Mouse (Mus musculus): ENCODE results near the gene Slc35d2. TPM values are rescaled to one million over a fixed set of nuclear protein-coding genes. Genes with fewer than 3 reads are reported as not detected.
"Not testable (repeated sequence)": the region's sequence is repeated elsewhere in the genome, so short reads cannot be mapped to it uniquely, and the experiment has no call there.

The Slc35d2 gene
- polyA plus RNA-seq, 1 experiment = 0.79 TPM

DNA sequence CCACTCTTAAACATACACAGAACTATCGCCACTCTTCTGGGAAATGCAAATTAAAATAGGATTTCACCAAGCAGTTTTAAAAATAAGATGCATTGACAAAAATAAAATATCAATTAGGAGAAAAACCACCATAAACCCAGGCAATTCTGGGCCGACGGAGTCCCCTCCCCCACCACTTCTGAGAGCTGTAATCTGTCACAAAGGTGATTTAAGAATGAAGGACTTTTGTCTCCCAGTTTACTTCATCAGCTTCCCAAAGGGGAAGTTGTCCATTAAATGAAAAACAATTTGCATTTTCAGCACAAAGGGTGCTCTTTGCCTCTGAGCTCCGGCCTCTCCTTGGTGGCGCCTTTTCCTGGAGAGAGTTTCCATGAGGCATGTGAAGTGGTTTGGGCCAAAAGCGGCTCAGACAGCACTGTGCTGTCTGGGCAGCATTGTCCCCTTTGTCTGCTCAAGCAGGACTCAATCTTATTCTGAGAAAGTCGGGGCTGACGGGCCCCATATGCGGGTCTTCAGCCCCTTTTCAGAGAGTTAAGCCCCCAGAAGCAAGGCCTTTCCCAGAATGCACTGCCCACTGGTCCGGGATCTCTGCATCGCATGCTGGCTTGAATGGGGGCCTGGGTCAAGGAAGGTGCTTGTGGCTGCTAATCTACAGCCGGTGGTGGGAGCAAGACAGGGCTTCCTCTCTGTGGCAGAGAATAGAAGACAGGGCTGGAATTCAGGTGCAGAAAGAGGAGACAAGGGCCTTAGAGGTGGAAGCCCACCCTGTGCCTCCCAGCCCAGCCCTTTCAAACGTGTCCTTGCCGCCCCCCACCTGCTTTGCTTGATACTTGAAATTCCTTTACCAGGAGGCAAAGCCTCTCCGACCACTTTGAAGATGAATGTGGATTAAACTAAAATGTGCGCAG is 47.9 kb downstream of the Slc35d2 start:
- Histone ChIP-seq H3K36me3 (ENCODE audit: control insufficient read depth, insufficient read depth, low read length) (no peaks in the 10 kb centered on the region), H3K4me3 (ENCODE audit: control insufficient read depth, low read depth, low read length) (peak overlapping the region; percentile 3; the same call in 1 of the 2 replicates), H3K27ac (ENCODE audit: control insufficient read depth, insufficient read depth, low read depth, low read length) (no peak overlapping the region), H3K4me1 (ENCODE audit: control insufficient read depth, insufficient read depth, low read length) (peaks cover 12% of the 10 kb centered on the region), H3K27me3 (ENCODE audit: control insufficient read depth, insufficient read depth, low read length) (no peaks in the 10 kb centered on the region)
- TF ChIP-seq CTCF (IDR thresholded peaks at IDR 0.05; ENCODE audit: control insufficient read depth, insufficient read depth, insufficient replicate concordance, low read depth, low read length) (no peak), POLR2A (IDR thresholded peaks at IDR 0.05; ENCODE audit: control insufficient read depth, low read depth, low read length) (no peak)

DNA sequence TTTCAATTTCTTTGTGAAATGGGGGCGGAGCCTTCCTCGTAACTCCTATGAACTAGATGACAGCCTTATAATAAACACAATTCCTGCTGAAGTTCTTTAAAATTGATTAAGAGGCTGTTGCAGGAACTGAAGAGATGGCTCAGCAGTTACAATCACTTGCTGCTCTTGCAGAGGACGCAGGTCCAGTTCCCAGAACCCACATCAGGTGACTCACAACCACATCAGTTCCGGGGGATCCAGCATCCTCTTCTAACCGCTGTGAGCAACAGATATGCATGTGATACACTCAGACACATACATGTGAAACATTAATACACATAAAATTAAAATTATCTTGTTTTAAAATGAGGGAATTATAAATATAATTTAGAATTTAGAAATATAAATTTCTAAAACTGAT is 51.6 kb downstream of the Slc35d2 start:
- H3K36me3 ChIP-seq (ENCODE audit: control insufficient read depth, insufficient read depth, low read length) = no peaks in the 10 kb centered on the region
- peaks cover 12% of the 10 kb centered on the region for H3K4me1 ChIP-seq (ENCODE audit: control insufficient read depth, insufficient read depth, low read length)
- no peak for TF ChIP-seq CTCF (IDR thresholded peaks at IDR 0.05; ENCODE audit: control insufficient read depth, insufficient read depth, insufficient replicate concordance, low read depth, low read length)
- H3K4me3 ChIP-seq (ENCODE audit: control insufficient read depth, low read depth, low read length) = no peak overlapping the region
- no peaks in the 10 kb centered on the region for H3K27me3 ChIP-seq (ENCODE audit: control insufficient read depth, insufficient read depth, low read length)
- no peak overlapping the region for H3K27ac ChIP-seq (ENCODE audit: control insufficient read depth, insufficient read depth, low read depth, low read length)

DNA sequence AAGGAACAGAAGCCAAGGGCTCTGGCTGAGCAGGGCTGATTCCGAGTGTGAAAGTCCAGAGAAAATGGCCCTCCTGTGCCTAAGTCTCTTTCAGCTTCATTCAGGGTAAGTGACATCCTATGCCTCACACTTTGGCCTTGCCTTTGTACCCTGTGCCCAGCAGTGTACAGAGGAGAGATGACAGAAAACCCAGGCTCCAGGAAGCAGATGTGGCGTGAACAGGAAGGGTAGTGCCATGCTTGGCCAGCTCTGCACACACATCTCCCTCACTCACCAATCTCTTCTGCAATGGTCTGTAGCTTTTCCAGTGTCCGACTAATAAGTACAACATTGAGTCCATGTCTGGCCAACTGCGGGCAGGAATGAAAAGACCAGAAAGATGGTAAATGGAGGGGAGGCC is 53.1 kb downstream of the Slc35d2 start:
- H3K4me1 ChIP-seq (ENCODE audit: control insufficient read depth, insufficient read depth, low read length) = peaks cover 3% of the 10 kb centered on the region
- H3K27ac ChIP-seq (ENCODE audit: control insufficient read depth, insufficient read depth, low read depth, low read length) = no peak overlapping the region
- TF ChIP-seq CTCF (IDR thresholded peaks at IDR 0.05; ENCODE audit: control insufficient read depth, insufficient read depth, insufficient replicate concordance, low read depth, low read length) = no peak
- TF ChIP-seq POLR2A (IDR thresholded peaks at IDR 0.05; ENCODE audit: control insufficient read depth, low read depth, low read length) = no peak
- no peaks in the 10 kb centered on the region for H3K36me3 ChIP-seq (ENCODE audit: control insufficient read depth, insufficient read depth, low read length)
- H3K4me3 ChIP-seq (ENCODE audit: control insufficient read depth, low read depth, low read length) = no peak overlapping the region
- H3K27me3 ChIP-seq (ENCODE audit: control insufficient read depth, insufficient read depth, low read length) = no peaks in the 10 kb centered on the region

DNA sequence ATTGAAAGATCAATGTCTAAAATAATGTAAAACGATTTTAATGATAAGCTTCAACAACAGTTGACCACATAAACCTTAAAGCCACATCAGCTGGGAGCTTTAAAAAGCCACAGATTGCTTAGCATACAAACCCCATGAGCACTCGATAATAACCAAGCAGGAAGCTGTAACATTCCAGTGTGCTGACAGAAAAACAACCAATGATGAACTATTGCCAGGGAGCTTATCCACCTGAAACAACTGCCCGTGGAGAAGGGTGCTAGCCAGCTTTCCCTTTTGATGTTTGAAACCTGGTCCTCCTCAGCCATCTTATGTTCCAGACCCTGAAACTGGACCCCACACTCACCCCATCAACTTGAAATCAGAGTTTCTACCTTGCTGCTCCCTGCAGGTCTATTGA is 62.5 kb downstream of the Slc35d2 start:
- Histone ChIP-seq H3K36me3 (ENCODE audit: control insufficient read depth, insufficient read depth, low read length) (no peaks in the 10 kb centered on the region), H3K27me3 (ENCODE audit: control insufficient read depth, insufficient read depth, low read length) (no peaks in the 10 kb centered on the region)
- TF ChIP-seq CTCF (IDR thresholded peaks at IDR 0.05; ENCODE audit: control insufficient read depth, insufficient read depth, insufficient replicate concordance, low read depth, low read length) (no peak), POLR2A (IDR thresholded peaks at IDR 0.05; ENCODE audit: control insufficient read depth, low read depth, low read length) (no peak)

DNA sequence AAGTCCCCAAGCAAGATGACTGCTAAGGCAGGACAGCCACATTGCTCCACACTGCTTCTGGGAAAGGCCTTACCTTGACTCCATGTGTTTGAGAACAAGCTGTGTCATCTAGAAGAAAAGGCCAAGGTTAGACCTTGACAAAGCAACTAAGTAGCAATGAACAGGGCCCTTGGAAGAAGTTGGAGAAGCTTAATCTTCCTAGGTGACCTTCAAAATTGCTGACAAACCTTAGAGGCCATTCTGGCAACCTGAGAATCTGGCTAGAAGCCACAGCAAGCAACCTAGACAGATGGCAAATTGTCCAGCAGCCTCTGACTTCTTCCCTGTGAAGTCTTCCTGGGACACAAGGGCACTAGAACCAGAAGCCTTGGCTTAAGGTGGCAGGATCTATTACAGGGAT is 64.9 kb downstream of the Slc35d2 start:
- Histone ChIP-seq H3K4me3 (ENCODE audit: control insufficient read depth, low read depth, low read length) (no peak overlapping the region), H3K4me1 (ENCODE audit: control insufficient read depth, insufficient read depth, low read length) (no peaks in the 10 kb centered on the region), H3K27me3 (ENCODE audit: control insufficient read depth, insufficient read depth, low read length) (no peaks in the 10 kb centered on the region), H3K27ac (ENCODE audit: control insufficient read depth, insufficient read depth, low read depth, low read length) (no peak overlapping the region), H3K36me3 (ENCODE audit: control insufficient read depth, insufficient read depth, low read length) (no peaks in the 10 kb centered on the region)
- TF ChIP-seq CTCF (IDR thresholded peaks at IDR 0.05; ENCODE audit: control insufficient read depth, insufficient read depth, insufficient replicate concordance, low read depth, low read length) = no peak
- TF ChIP-seq POLR2A (IDR thresholded peaks at IDR 0.05; ENCODE audit: control insufficient read depth, low read depth, low read length) = no peak

More for the DNA sequence above, 62.5 kb downstream of the Slc35d2 start:
- Histone ChIP-seq H3K4me1 (ENCODE audit: control insufficient read depth, insufficient read depth, low read length) (no peaks in the 10 kb centered on the region), H3K27ac (ENCODE audit: control insufficient read depth, insufficient read depth, low read depth, low read length) (no peak overlapping the region), H3K4me3 (ENCODE audit: control insufficient read depth, low read depth, low read length) (no peak overlapping the region)

DNA sequence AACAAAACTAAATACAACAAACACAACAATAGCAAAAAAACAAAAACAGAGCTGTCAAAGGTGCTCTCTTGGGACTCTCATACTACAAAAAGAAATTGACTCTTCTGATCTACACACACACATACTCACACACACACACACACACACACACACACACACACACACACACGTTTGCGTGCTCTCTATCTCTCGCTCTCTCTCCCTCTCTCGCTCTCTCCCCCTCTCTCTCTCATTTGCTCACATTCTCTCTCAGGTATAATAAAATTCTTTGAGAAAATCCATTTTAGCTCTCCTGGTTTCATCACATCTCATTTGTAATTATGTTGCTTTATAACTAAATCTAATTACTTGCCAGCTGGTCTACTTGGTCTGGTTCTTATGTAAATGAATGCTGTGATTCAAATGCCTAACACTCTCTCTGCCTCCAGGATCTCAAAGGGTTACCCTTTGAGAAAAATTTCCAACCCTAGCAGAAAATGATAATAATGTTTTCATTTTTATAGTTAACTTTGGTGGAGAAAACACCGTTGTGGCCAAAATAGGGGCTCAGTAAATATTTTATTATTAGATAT is 68.1 kb downstream of the Slc35d2 start:
- H3K36me3 ChIP-seq (ENCODE audit: control insufficient read depth, insufficient read depth, low read length) = no peaks in the 10 kb centered on the region
- no peak for TF ChIP-seq CTCF (IDR thresholded peaks at IDR 0.05; ENCODE audit: control insufficient read depth, insufficient read depth, insufficient replicate concordance, low read depth, low read length)
- no peak for TF ChIP-seq POLR2A (IDR thresholded peaks at IDR 0.05; ENCODE audit: control insufficient read depth, low read depth, low read length)
- H3K27ac ChIP-seq (ENCODE audit: control insufficient read depth, insufficient read depth, low read depth, low read length) = no peak overlapping the region
- H3K27me3 ChIP-seq (ENCODE audit: control insufficient read depth, insufficient read depth, low read length) = no peaks in the 10 kb centered on the region
- no peak overlapping the region for H3K4me3 ChIP-seq (ENCODE audit: control insufficient read depth, low read depth, low read length)
- no peaks in the 10 kb centered on the region for H3K4me1 ChIP-seq (ENCODE audit: control insufficient read depth, insufficient read depth, low read length)

DNA sequence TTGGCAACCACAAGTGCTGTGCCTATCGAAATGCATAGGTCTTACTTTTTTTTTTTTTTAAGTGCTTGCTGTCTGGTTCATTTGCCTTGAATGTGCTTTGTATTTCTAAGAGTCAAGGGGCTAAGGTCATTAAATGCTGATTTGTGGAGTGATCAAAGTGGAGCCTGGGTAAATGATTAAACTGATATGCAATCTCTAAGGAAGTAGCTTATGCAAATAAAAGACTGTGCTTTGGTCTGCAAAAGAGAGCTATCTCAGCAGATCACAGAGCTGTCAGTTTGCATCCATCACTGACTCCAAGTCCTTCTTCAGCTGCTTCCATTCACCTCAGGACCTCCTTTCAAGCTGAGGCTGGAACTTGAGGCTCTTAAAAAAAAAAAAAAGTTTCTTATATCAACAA is 75.2 kb downstream of the Slc35d2 start:
- H3K4me3 ChIP-seq (ENCODE audit: control insufficient read depth, low read depth, low read length) = no peak overlapping the region
- H3K27ac ChIP-seq (ENCODE audit: control insufficient read depth, insufficient read depth, low read depth, low read length) = no peak overlapping the region
- H3K27me3 ChIP-seq (ENCODE audit: control insufficient read depth, insufficient read depth, low read length) = no peaks in the 10 kb centered on the region
- no peaks in the 10 kb centered on the region for H3K4me1 ChIP-seq (ENCODE audit: control insufficient read depth, insufficient read depth, low read length)
- TF ChIP-seq CTCF (IDR thresholded peaks at IDR 0.05; ENCODE audit: control insufficient read depth, insufficient read depth, insufficient replicate concordance, low read depth, low read length) = no peak
- TF ChIP-seq POLR2A (IDR thresholded peaks at IDR 0.05; ENCODE audit: control insufficient read depth, low read depth, low read length) = no peak
- no peaks in the 10 kb centered on the region for H3K36me3 ChIP-seq (ENCODE audit: control insufficient read depth, insufficient read depth, low read length)

DNA sequence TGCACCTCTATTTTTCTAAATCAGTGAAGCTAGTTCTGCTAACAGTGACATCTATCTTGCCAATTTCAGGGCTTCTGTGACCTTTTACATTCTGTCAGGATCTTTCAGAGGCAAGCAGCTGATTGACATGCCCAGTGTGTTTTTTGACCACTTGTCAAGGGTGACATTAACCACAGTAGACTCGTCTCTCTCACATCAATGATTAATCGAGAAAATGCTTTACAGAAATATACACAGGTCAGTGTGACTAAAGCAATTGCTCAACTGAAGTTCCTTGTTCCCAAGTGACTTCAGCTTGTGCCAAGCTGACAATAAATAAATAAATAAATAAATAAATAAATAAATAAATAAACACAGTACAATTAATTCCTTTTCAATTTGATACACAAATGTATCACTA is 76.9 kb downstream of the Slc35d2 start:
- not testable (repeated sequence) for H3K27me3 ChIP-seq (ENCODE audit: control insufficient read depth, insufficient read depth, low read length); H3K4me1 ChIP-seq (ENCODE audit: control insufficient read depth, insufficient read depth, low read length); H3K27ac ChIP-seq (ENCODE audit: control insufficient read depth, insufficient read depth, low read depth, low read length); H3K36me3 ChIP-seq (ENCODE audit: control insufficient read depth, insufficient read depth, low read length); H3K4me3 ChIP-seq (ENCODE audit: control insufficient read depth, low read depth, low read length)
